Mouse (Mus musculus): ENCODE data around the gene Fam198b. TPM values are rescaled to one million over a fixed set of nuclear protein-coding genes. Genes with fewer than 3 reads are reported as not detected.
A peak's percentile ranks its signal among the peaks of the same experiment; 100 is the strongest.

Fam198b gene
- total RNA-seq (2021), result 10 to 100 TPM; 23.8 to 27.7 TPM

GRCm38 (mm10) chr3:79884305-79884704 lies at the start of gene Fam198b:
TSS of gene Fam198b (plus strand) at chr3:79884533.
- no peak for DNase-seq (ENCODE audit: low spot score)
- intact Hi-C loops (cut with DNase I), result loop anchor here (1.0 kb wide), 1 partner anchor 174 kb away; no protein-coding TSS in a partner anchor

GRCm38 (mm10) chr3:79838751-79839150 lies 45.6 kb upstream of the Fam198b start:
- intact Hi-C loops (cut with DNase I), result no loop called here
- no peak for DNase-seq (ENCODE audit: low spot score)

GRCm38 (mm10) chr3:79841475-79841874 lies 42.9 kb upstream of the Fam198b start:
- DNase-seq (ENCODE audit: low spot score), result no peak
- intact Hi-C loops (cut with DNase I), result no loop called here

GRCm38 (mm10) chr3:79842165-79842564 lies 42.2 kb upstream of the Fam198b start:
- DNase-seq (ENCODE audit: low spot score), result no peak
- intact Hi-C loops (cut with DNase I), result no loop called here

- intact Hi-C loops (cut with DNase I), result no loop called here
- peak; percentile 41 for DNase-seq (ENCODE audit: low spot score)
Measured at GRCm38 (mm10) chr3:79842616-79843016, 41.7 kb upstream of the Fam198b start.

GRCm38 (mm10) chr3:79843999-79844398 lies 40.3 kb upstream of the Fam198b start:
- DNase-seq (ENCODE audit: low spot score), result no peak
- intact Hi-C loops (cut with DNase I), result no loop called here

GRCm38 (mm10) chr3:79846633-79847032 lies 37.7 kb upstream of the Fam198b start:
- intact Hi-C loops (cut with DNase I), result no loop called here
- DNase-seq (ENCODE audit: low spot score), result no peak

GRCm38 (mm10) chr3:79848841-79849240 lies 35.5 kb upstream of the Fam198b start:
- no peak for DNase-seq (ENCODE audit: low spot score)
- intact Hi-C loops (cut with DNase I), result no loop called here

- no peak for DNase-seq (ENCODE audit: low spot score)
- intact Hi-C loops (cut with DNase I), result no loop called here
Measured at GRCm38 (mm10) chr3:79849621-79850020, 34.7 kb upstream of the Fam198b start.

GRCm38 (mm10) chr3:79850656-79851055 lies 33.7 kb upstream of the Fam198b start:
- intact Hi-C loops (cut with DNase I), result no loop called here

GRCm38 (mm10) chr3:79852108-79852507 lies 32.2 kb upstream of the Fam198b start:
- intact Hi-C loops (cut with DNase I), result no loop called here
- no peak for DNase-seq (ENCODE audit: low spot score)

More at GRCm38 (mm10) chr3:79850656-79851055, 33.7 kb upstream of the Fam198b start:
- DNase-seq (ENCODE audit: low spot score), result no peak

- intact Hi-C loops (cut with DNase I), result no loop called here
- DNase-seq (ENCODE audit: low spot score), result no peak
Measured at GRCm38 (mm10) chr3:79852654-79853166, 31.6 kb upstream of the Fam198b start, which contains the start of gene Tmem144. TSS of gene Tmem144 (minus strand) at chr3:79852773.

- intact Hi-C loops (cut with DNase I), result no loop called here
- no peak for DNase-seq (ENCODE audit: low spot score)
Measured at GRCm38 (mm10) chr3:79857780-79858179, 26.6 kb upstream of the Fam198b start.

- intact Hi-C loops (cut with DNase I), result no loop called here
- no peak for DNase-seq (ENCODE audit: low spot score)
Measured at GRCm38 (mm10) chr3:79858221-79858620, 26.1 kb upstream of the Fam198b start.

- intact Hi-C loops (cut with DNase I), result no loop called here
- no peak for DNase-seq (ENCODE audit: low spot score)
Measured at GRCm38 (mm10) chr3:79864824-79865223, 19.5 kb upstream of the Fam198b start.

- intact Hi-C loops (cut with DNase I), result no loop called here
- DNase-seq (ENCODE audit: low spot score), result no peak
Measured at GRCm38 (mm10) chr3:79866089-79866488, 18.2 kb upstream of the Fam198b start.

- intact Hi-C loops (cut with DNase I), result no loop called here
- no peak for DNase-seq (ENCODE audit: low spot score)
Measured at GRCm38 (mm10) chr3:79866526-79866925, 17.8 kb upstream of the Fam198b start.

- no peak for DNase-seq (ENCODE audit: low spot score)
- intact Hi-C loops (cut with DNase I), result no loop called here
Measured at GRCm38 (mm10) chr3:79867121-79867709, 17.1 kb upstream of the Fam198b start.

GRCm38 (mm10) chr3:79875471-79875870 lies 8.9 kb upstream of the Fam198b start:
- DNase-seq (ENCODE audit: low spot score), result no peak
- intact Hi-C loops (cut with DNase I), result no loop called here

- no peak for DNase-seq (ENCODE audit: low spot score)
- intact Hi-C loops (cut with DNase I), result no loop called here
Measured at GRCm38 (mm10) chr3:79878350-79878749, 6.0 kb upstream of the Fam198b start.

GRCm38 (mm10) chr3:79879246-79879645 lies 5.1 kb upstream of the Fam198b start:
- DNase-seq (ENCODE audit: low spot score), result no peak

GRCm38 (mm10) chr3:79881645-79882044 lies 2.7 kb upstream of the Fam198b start:
- DNase-seq (ENCODE audit: low spot score), result no peak
- intact Hi-C loops (cut with DNase I), result loop anchor here (2.0 kb wide), 1 partner anchor 27 kb away; no protein-coding TSS in a partner anchor

More at GRCm38 (mm10) chr3:79879246-79879645, 5.1 kb upstream of the Fam198b start:
- intact Hi-C loops (cut with DNase I), result no loop called here
